35 mouse cellular contexts compared by ENCODE assay signal in genomic region chr11:89419863-89420262, GRCm38 (mm10).
"Had no signal": no experiment of that assay in that cellular context is flagged by ENCODE, and none has a peak within 500 bp of the region (broad histone marks: within the 10 kb centered on the region; RNA-seq: fewer than 3 reads in every experiment).

No protein-coding gene starts in this region.

- H3K9ac ChIP-seq: heart, embryonic 12.5 days; heart, embryonic 13.5 days; heart, embryonic 15.5 days; hindbrain, embryonic 12.5 days; hindbrain, embryonic 13.5 days; hindbrain, embryonic 14.5 days; hindbrain, embryonic 15.5 days; intestine, embryonic 15.5 days; kidney, embryonic 15.5 days had no signal

- DNase-seq: heart, postnatal 10 days; heart, postnatal 14 days; heart, postnatal 36 days; heart, postnatal 4 days; kidney, adult 11 months; kidney, adult 18-20 months; kidney, adult 2 months; kidney, adult 8-10 months; kidney, adult 9 months; kidney, postnatal 10 days; kidney, postnatal 14 days; kidney, postnatal 25 days; kidney, postnatal 36 days; kidney, postnatal 4 days; layer of hippocampus, adult 9-11 months; layer of hippocampus, postnatal 36 days had no signal

- H3K4me3 ChIP-seq: heart, embryonic 10.5 days; heart, embryonic 12.5 days; heart, embryonic 13.5 days; heart, embryonic 15.5 days; hindbrain, embryonic 10.5 days; hindbrain, embryonic 12.5 days; hindbrain, embryonic 13.5 days; hindbrain, embryonic 15.5 days; intestine, embryonic 15.5 days; kidney, embryonic 15.5 days; layer of hippocampus, adult 2 months had no signal

- H3K27ac ChIP-seq: heart, embryonic 10.5 days; heart, embryonic 13.5 days; heart, embryonic 15.5 days; hindbrain, embryonic 10.5 days; hindbrain, embryonic 12.5 days; hindbrain, embryonic 13.5 days; hindbrain, embryonic 14.5 days; hindbrain, embryonic 15.5 days; hindbrain, postnatal 0 days; intestine, embryonic 15.5 days; kidney, embryonic 15.5 days; kidney, postnatal 0 days; layer of hippocampus, adult 2 months had no signal

- H3K36me3 ChIP-seq: heart, embryonic 10.5 days; heart, embryonic 12.5 days; heart, embryonic 13.5 days; heart, embryonic 15.5 days; hindbrain, embryonic 10.5 days; hindbrain, embryonic 12.5 days; hindbrain, embryonic 13.5 days; hindbrain, embryonic 15.5 days; intestine, embryonic 15.5 days; kidney, embryonic 15.5 days had no signal

- H3K9me3 ChIP-seq: heart, embryonic 10.5 days; heart, embryonic 12.5 days; heart, embryonic 13.5 days; heart, embryonic 15.5 days; hindbrain, embryonic 10.5 days; hindbrain, embryonic 12.5 days; hindbrain, embryonic 13.5 days; hindbrain, embryonic 15.5 days; intestine, embryonic 15.5 days; kidney, embryonic 15.5 days had no signal

- H3K27me3 ChIP-seq: heart, embryonic 13.5 days; heart, embryonic 15.5 days; hindbrain, embryonic 12.5 days; hindbrain, embryonic 13.5 days; hindbrain, embryonic 15.5 days; intestine, embryonic 15.5 days; kidney, embryonic 15.5 days had no signal

- H3K4me1 ChIP-seq: hindbrain, embryonic 10.5 days; hindbrain, embryonic 15.5 days; intestine, embryonic 15.5 days had no signal

- H3K4me2 ChIP-seq: heart, embryonic 11.5 days; heart, embryonic 12.5 days; heart, embryonic 13.5 days; heart, embryonic 15.5 days; hindbrain, embryonic 12.5 days; hindbrain, embryonic 13.5 days; hindbrain, embryonic 14.5 days; hindbrain, embryonic 15.5 days; intestine, embryonic 15.5 days; kidney, embryonic 15.5 days had no signal

- ATAC-seq: hindbrain, embryonic 16.5 days; hindbrain, postnatal 0 days; inflammation-experienced regulatory T-cells, adult 6 months; intestine, embryonic 15.5 days; intestine, embryonic 16.5 days; intestine, postnatal 0 days had no signal
